Mouse (Mus musculus): Measurements from ENCODE around the gene Mus81. TPM values are rescaled to one million over a fixed set of nuclear protein-coding genes. Genes with fewer than 3 reads are reported as not detected.

Gene Mus81
- polyA plus RNA-seq, 1 experiment from 2014 or later, result 35.5 TPM

DNA sequence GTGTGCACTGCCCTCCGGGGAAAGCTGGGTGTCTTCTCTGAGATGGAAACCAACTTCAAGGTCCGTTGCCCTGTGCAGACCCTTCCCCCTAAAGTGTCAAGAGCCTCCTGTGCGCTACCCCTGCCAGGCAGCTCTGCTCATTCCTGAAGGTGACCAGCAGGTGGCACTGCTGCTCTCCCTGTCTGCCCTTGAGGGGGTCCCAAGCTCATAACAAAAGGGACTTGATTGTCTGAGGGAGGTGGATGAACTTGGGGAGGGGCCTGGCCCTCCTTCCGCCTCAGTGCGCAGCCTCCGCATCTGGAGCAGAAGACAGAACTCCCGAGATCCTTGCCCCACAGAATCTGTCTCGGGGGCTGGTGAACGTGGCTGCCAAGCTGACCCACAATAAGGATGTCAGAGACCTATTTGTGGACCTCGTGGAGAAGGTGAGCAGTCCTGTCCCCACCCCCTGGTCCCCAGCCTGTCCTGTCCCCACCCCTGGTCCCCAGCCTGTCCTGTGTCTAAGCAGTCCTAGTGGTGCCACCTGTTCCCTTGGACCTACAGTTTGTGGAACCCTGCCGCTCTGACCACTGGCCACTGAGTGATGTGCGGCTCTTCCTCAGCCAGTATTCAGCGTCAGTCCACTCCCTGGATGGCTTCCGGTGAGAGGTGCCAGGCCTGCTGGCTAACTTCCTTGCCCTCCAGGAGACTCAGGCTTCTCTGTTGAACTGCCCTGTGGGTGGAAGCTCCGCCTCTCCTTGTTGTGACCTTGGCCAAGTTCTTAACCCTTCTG lies 24.2 kb downstream of the Mus81 start:
- 41% methylated on average over 15 of the region's 15 CpGs for WGBS
- Histone ChIP-seq H3K9me3 (no peaks in the 10 kb centered on the region), H3K36me3 (peaks cover 60% of the 10 kb centered on the region), H3K27me3 (no peaks in the 10 kb centered on the region), H3K4me2 (peak overlapping the region; percentile 28), H3K4me1 (peaks cover 27% of the 10 kb centered on the region), H3K27ac (0 out of 2 replicates have a peak overlapping the region, but pooled peaks have one; percentile 47), H3K4me3 (peak overlapping the region; percentile 19), H3K9ac (no peak overlapping the region)
- no peak; the same call in 1 of the 2 replicates for ATAC-seq (ENCODE audit: insufficient number of reproducible peaks, low FRiP score, low TSS enrichment, low read depth)

DNA sequence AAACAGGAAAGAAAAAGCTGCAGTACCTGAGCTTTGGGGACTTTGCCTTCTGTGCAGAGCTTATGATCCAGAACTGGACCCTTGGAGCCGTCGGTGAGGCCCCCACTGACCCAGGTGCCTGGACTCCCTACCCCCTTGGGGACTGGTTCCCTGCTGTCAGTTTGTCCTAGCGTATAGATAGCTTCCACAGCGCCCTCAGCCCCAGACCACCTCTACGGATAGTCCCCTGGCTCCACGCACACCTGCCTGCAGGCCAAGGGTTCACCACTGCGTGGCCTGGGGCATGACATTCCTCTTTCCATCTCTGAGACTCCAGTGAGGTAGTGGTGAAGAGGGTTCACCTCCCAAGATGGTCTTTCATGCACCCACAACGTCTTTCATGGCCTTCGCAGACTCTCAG lies 25.0 kb downstream of the Mus81 start:
- peaks cover 24% of the 10 kb centered on the region for H3K4me1 ChIP-seq
- H3K4me3 ChIP-seq, result no peak overlapping the region
- no peak for ATAC-seq (ENCODE audit: insufficient number of reproducible peaks, low FRiP score, low TSS enrichment, low read depth)
- H3K9ac ChIP-seq, result no peak overlapping the region
- H3K9me3 ChIP-seq, result no peaks in the 10 kb centered on the region
- no peak overlapping the region for H3K4me2 ChIP-seq
- 92% methylated on average over 9 of the region's 9 CpGs for WGBS
- H3K36me3 ChIP-seq, result peaks cover 60% of the 10 kb centered on the region
- H3K27me3 ChIP-seq, result no peaks in the 10 kb centered on the region
- H3K27ac ChIP-seq, result no peak overlapping the region

DNA sequence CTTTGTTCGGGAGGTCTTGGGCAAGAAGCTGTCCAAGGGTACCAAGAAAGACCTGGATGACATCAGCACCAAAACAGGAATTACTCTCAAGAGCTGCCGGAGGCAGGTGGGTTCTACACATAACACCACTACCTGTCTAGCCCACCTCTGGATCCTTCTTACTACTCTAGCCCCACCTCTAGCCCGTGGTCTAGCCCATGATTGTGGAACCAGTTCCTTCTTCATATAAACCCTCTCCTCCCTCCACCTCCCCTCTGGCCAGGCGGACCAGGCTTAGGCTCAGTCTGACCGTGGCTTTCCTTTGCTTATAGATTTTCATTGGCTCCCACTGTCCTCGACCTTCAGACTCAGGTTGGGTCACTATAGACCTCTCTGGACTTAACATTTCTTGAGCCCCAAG lies 26.8 kb downstream of the Mus81 start:
- no peaks in the 10 kb centered on the region for H3K9me3 ChIP-seq
- H3K27me3 ChIP-seq, result no peaks in the 10 kb centered on the region
- no peak overlapping the region for H3K27ac ChIP-seq
- H3K4me3 ChIP-seq, result peak overlapping the region; percentile 79
- H3K4me1 ChIP-seq, result peaks cover 31% of the 10 kb centered on the region
- 84% methylated on average over 6 of the region's 6 CpGs for WGBS
- H3K36me3 ChIP-seq, result peaks cover 47% of the 10 kb centered on the region
- ATAC-seq (ENCODE audit: insufficient number of reproducible peaks, low FRiP score, low TSS enrichment, low read depth), result no peak
- peak overlapping the region; percentile 72 for H3K9ac ChIP-seq
- H3K4me2 ChIP-seq, result peak overlapping the region; percentile 91

DNA sequence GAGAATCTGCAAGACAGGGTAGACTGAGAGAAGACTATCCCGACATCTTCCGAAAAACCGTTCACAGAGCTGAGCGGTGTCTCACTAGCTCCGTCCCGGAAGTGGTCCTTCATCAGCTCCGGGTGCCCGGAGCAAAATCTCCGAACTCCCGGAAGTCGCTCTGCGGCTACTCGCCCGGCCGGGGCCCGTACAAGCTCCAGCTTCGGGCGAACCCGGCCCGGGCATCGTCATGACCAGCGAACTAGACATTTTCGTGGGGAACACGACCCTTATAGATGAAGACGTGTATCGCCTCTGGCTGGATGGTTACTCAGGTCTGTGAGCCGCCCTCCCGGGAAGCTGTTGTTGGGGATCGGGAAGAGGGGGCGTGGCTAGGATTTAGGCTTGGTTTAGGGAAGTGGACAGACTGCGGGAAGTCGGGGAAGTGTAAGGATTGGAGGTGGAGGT lies 27.7 kb downstream of the Mus81 start, which contains the start of gene Fibp:
Fibp (plus strand) TSS at position 151 of the 447 bp plus-strand sequence.
- Histone ChIP-seq H3K36me3 (peaks cover 37% of the 10 kb centered on the region), H3K4me1 (peaks cover 40% of the 10 kb centered on the region), H3K27ac (peak within 1 kb of the TSS; percentile 78), H3K4me3 (peak within 1 kb of the TSS; percentile 79), H3K4me2 (peak within 1 kb of the TSS; percentile 91), H3K9ac (peak within 1 kb of the TSS; percentile 72), H3K9me3 (no peaks in the 10 kb centered on the region), H3K27me3 (no peaks in the 10 kb centered on the region)
- WGBS, result under 1% methylated on average over 32 of the region's 32 CpGs
- 0 out of 2 replicates have a peak, but pooled peaks have one; percentile 13 for ATAC-seq (ENCODE audit: insufficient number of reproducible peaks, low FRiP score, low TSS enrichment, low read depth)

DNA sequence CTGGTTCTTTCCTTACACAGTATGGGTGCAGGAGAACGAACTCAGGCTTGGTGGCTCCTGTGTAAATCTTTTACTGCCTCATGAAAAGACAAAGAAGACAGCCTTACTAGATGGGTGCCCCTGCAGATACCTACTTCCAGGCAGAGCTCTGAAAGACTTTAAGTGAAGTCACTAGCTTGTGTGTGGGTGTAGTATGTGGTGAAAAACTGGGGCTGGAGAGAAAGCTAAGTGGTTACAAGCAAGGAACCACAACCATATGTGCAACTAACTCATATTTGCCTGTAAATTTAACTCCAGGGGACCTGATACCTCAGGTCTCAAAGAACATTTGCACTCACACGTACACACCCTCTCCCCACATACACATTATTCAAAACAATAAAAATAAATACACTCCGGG lies 28.3 kb downstream of the Mus81 start:
- no peak for ATAC-seq (ENCODE audit: insufficient number of reproducible peaks, low FRiP score, low TSS enrichment, low read depth)
- Histone ChIP-seq H3K4me2 (peak overlapping the region; percentile 91), H3K27ac (peak overlapping the region; percentile 78), H3K4me1 (peaks cover 45% of the 10 kb centered on the region), H3K9me3 (no peaks in the 10 kb centered on the region), H3K9ac (no peak overlapping the region; the same call in 1 of the 2 replicates), H3K4me3 (peak overlapping the region; percentile 79), H3K36me3 (peaks cover 32% of the 10 kb centered on the region), H3K27me3 (no peaks in the 10 kb centered on the region)
- 22% methylated on average over 3 of the region's 3 CpGs for WGBS

DNA sequence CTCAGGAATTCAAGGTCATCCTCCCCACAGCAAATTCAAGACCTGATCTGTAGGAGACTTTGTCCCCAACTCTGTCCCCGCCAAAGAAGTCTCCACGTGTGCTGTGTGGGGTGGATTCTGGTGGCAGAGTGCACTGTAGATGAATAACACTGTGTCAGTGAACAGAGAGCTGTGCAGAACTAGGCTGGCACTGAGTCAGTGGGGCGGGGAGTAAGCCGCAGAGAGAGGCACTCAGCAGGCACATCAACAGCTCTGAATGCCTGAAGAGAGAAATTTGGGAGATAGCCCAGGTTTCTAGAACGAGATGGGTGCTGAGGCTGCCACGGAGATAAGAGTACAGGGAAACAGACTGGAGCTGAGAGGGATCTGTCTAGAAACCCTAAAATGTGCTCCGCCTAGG lies 29.2 kb downstream of the Mus81 start:
- no peak overlapping the region for H3K4me3 ChIP-seq
- no peaks in the 10 kb centered on the region for H3K27me3 ChIP-seq
- H3K9me3 ChIP-seq, result no peaks in the 10 kb centered on the region
- H3K4me1 ChIP-seq, result peaks cover 46% of the 10 kb centered on the region
- H3K4me2 ChIP-seq, result no peak overlapping the region
- no peak for ATAC-seq (ENCODE audit: insufficient number of reproducible peaks, low FRiP score, low TSS enrichment, low read depth)
- 71% methylated on average over 7 of the region's 7 CpGs for WGBS
- H3K27ac ChIP-seq, result no peak overlapping the region
- H3K9ac ChIP-seq, result no peak overlapping the region
- peaks cover 32% of the 10 kb centered on the region for H3K36me3 ChIP-seq

DNA sequence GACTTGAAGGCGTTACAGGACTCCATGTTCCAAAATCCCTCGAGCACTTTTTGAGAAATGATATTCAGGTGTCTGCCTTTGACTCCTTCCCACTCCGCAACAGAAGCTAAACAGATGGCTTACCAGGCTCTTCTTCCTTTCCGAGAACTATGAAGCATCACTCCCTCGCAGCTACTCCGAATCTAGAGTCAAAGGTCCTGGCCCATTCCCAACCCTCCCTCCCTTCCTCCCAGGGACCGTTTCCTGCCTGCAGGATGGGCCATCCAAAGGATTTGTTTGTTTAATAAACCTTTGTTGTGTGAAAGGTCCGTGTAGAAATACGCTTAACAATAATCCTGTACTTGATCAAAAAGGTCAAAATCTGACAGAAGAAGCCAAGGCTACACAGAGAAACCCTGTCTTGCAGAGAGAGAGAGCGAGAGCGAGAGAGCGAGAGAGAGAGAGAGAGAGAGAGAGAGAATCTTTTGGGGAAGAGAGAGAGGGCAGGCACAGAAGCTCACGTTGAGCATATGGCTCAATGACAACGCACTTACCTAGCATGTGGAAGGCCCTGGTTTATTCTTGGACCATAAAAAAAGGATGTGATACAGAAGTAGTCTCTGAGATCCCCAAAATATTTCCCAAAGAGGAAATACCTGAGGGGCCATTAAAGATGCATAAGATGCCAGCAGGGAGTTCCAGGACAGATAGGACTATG lies 30.3 kb downstream of the Mus81 start, which contains the start of gene Ccdc85b:
Ccdc85b (minus strand) TSS at position 149 of the 697 bp plus-strand sequence.
- Histone ChIP-seq H3K9ac (peak within 1 kb of the TSS; percentile 71), H3K36me3 (peaks cover 27% of the 10 kb centered on the region), H3K9me3 (no peaks in the 10 kb centered on the region), H3K4me3 (peak within 1 kb of the TSS; percentile 73), H3K4me2 (peak within 1 kb of the TSS; percentile 97), H3K27me3 (no peaks in the 10 kb centered on the region), H3K4me1 (peaks cover 40% of the 10 kb centered on the region), H3K27ac (peak within 1 kb of the TSS; percentile 89)
- WGBS, result 18% methylated on average over 14 of the region's 14 CpGs
- no peak for ATAC-seq (ENCODE audit: insufficient number of reproducible peaks, low FRiP score, low TSS enrichment, low read depth)

DNA sequence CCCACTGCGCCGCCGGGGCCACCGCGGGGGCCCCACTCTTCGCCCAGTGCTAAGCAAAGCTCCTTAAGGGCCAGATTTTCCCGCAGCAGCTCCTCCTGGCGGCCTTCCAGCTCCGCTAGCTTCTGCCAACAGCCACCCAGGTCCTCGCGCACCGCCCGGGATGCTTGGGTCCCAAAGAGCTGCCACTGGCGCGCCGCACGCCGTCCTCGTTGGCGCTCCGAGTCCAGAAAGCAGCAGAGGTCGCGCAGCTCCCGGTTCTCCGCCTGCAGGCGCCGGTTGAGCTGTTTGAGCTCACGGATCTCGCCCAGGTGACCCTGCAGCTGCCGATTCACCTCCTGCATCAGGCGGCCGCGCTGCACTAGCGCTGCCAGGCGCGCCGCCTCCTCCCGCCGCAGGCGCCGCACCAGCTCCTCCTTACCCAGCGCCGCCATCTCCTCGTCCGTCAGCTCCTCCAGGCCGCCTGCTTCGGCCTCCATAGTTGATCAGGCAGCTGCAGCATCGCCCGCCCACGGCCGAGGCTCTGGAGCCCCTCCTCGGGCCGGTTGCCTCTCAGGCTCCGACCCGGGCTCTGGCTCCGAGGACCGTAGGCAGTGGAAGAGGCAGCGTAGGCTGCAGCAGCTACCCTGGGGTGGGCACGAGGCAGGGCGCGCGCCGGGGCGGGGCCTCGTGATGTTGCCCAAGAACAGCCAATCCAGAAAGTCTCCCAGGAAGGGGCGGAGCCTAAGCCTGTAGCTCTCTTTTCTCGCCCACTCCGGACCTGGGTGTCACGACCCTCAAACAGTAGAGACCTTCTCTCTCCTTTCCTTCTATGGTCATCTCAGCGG lies 31.1 kb downstream of the Mus81 start:
- Histone ChIP-seq H3K27me3 (no peaks in the 10 kb centered on the region), H3K9me3 (no peaks in the 10 kb centered on the region), H3K4me2 (peak overlapping the region; percentile 97), H3K9ac (peak overlapping the region; percentile 71), H3K36me3 (peaks cover 20% of the 10 kb centered on the region), H3K27ac (peak overlapping the region; percentile 89), H3K4me3 (peak overlapping the region; percentile 73), H3K4me1 (peaks cover 40% of the 10 kb centered on the region)
- under 1% methylated on average over 70 of the region's 70 CpGs for WGBS
- peak; percentile 92 for ATAC-seq (ENCODE audit: insufficient number of reproducible peaks, low FRiP score, low TSS enrichment, low read depth)

DNA sequence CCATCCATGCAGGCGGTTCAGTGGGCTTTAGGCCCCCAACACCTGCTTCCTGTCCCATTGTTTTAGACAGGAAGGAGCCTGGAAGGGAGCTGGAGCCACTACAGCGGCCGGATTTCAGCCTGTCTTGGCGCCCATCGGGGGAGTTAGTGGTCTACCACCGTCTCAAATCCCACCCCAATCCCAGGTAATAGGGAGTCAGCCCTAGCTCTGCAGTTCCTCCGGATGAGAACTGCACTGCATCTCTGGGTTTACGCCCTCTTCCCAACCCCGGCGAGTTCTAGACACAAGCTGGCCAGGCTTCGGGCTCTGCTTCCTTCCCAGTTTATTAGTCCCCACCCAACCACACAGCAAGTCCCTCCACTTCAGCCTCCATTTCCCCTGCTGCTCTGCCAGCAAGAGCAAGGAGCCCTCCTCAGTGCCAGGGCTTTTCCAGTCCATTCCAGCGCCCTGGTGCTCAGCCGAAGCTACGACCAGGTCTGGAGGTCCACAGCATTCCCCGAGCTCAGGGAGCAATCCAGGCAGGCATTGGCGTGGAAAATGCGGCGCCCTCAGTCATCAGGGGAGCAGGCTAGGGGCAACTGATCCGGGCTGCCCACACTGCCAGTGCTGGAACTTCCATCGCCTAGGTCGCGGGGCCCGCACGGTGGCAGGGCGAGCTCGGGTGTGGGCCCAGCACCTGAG lies 31.8 kb downstream of the Mus81 start:
- H3K9me3 ChIP-seq, result no peaks in the 10 kb centered on the region
- H3K4me3 ChIP-seq, result peak overlapping the region; percentile 73
- no peak for ATAC-seq (ENCODE audit: insufficient number of reproducible peaks, low FRiP score, low TSS enrichment, low read depth)
- WGBS, result 4% methylated on average over 26 of the region's 26 CpGs
- peaks cover 14% of the 10 kb centered on the region for H3K36me3 ChIP-seq
- H3K27ac ChIP-seq, result peak overlapping the region; percentile 89
- peak overlapping the region; percentile 71 for H3K9ac ChIP-seq
- no peaks in the 10 kb centered on the region for H3K27me3 ChIP-seq
- peaks cover 38% of the 10 kb centered on the region for H3K4me1 ChIP-seq
- H3K4me2 ChIP-seq, result peak overlapping the region; percentile 97

DNA sequence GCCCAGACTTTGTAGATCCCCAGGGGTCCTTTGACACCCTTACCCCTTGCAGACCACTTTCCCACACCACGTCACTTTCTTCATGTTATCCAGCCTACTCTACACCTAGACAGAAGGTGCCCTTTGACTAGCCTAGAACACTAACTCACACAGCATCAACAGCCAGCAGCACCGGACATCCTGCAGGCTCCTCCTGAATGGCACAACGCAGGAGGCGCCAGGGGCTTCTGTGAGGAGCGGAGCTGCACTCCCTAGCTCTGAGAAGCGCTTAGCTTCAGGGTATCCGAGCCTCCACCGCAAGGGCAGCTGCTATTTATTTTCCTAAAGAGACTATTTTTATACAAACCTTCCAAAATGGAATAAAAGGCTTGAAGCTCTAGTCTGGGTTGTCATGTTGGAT lies 32.6 kb downstream of the Mus81 start:
- no peak for ATAC-seq (ENCODE audit: insufficient number of reproducible peaks, low FRiP score, low TSS enrichment, low read depth)
- Histone ChIP-seq H3K27me3 (peaks cover under 1% of the 10 kb centered on the region; the same call in 1 of the 2 replicates), H3K4me2 (peak overlapping the region; percentile 22; the same call in 1 of the 2 replicates), H3K27ac (no peak overlapping the region), H3K36me3 (peaks cover 13% of the 10 kb centered on the region), H3K9me3 (no peaks in the 10 kb centered on the region), H3K9ac (0 out of 2 replicates have a peak overlapping the region, but pooled peaks have one; percentile 71), H3K4me1 (peaks cover 31% of the 10 kb centered on the region), H3K4me3 (peak overlapping the region; percentile 73)
- WGBS, result 66% methylated on average over 8 of the region's 8 CpGs

DNA sequence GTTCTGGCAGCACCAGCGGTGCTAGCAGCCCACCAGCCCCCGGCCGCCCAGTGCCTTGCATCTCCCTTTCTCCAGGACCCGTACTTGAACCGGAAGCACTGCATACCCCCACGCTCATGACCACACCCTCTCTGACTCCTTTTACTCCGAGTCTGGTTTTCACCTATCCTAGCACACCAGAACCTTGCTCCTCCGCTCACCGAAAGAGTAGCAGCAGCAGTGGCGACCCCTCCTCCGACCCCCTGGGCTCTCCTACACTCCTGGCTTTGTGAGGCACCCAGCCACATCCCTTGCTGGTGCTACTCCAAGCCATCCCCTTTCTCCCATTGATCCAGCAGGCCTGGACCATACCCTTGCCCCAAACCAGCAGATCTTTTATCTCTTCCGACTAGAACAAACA lies 33.2 kb downstream of the Mus81 start:
- WGBS, result 84% methylated on average over 12 of the region's 12 CpGs
- peak overlapping the region; percentile 73; the same call in 1 of the 2 replicates for H3K4me3 ChIP-seq

More for the DNA sequence above, 33.2 kb downstream of the Mus81 start:
- H3K9ac ChIP-seq, result no peak overlapping the region
- no peak for ATAC-seq (ENCODE audit: insufficient number of reproducible peaks, low FRiP score, low TSS enrichment, low read depth)
- H3K27ac ChIP-seq, result no peak overlapping the region
- peaks cover 31% of the 10 kb centered on the region for H3K4me1 ChIP-seq
- H3K9me3 ChIP-seq, result no peaks in the 10 kb centered on the region
- H3K36me3 ChIP-seq, result peaks cover 13% of the 10 kb centered on the region
- H3K27me3 ChIP-seq, result peaks cover 6% of the 10 kb centered on the region
- no peak overlapping the region for H3K4me2 ChIP-seq
